Mouse (Mus musculus): ENCODE results near the gene Hoxc10. TPM values are rescaled to one million over a fixed set of nuclear protein-coding genes. Genes with fewer than 3 reads are reported as not detected.
A peak's percentile ranks its signal among the peaks of the same experiment; 100 is the strongest.

Hoxc10 gene
- polyA plus RNA-seq, 1 experiment from 2014 or later, result not detected

DNA sequence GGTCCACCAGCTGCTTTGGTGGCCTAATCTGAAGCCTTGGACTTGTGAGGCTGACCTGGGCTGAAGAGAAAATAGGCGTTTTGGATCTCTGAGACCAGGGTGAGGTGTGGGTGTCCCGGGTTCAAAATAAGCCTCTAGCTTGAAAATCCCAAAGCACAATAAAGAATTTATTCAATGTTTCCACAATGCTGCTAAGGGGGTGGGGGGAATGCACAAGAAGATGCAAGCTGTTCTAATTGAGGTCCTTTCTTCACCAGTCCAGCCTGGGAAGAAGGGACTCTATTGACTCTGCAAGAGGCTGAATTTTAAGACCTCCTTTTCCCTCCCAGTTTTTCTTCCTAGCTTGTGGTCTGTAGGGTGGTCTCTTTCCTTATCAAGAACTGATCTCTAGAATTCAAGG is 15.7 kb upstream of the Hoxc10 start:
- no peak overlapping the region for H3K4me3 ChIP-seq
- 13% methylated on average over 2 of the region's 2 CpGs for WGBS
- no peak overlapping the region for H3K27ac ChIP-seq
- no peaks in the 10 kb centered on the region; the same call in 1 of the 2 replicates for H3K4me1 ChIP-seq (replicated peaks)
- no peaks in the 10 kb centered on the region for H3K36me3 ChIP-seq
- peaks cover 100% of the 10 kb centered on the region for H3K27me3 ChIP-seq (ENCODE audit: insufficient read depth, poor library complexity, severe bottlenecking)
- DNase-seq (ENCODE audit: low spot score), result no peak
- H3K9me3 ChIP-seq, result no peaks in the 10 kb centered on the region

DNA sequence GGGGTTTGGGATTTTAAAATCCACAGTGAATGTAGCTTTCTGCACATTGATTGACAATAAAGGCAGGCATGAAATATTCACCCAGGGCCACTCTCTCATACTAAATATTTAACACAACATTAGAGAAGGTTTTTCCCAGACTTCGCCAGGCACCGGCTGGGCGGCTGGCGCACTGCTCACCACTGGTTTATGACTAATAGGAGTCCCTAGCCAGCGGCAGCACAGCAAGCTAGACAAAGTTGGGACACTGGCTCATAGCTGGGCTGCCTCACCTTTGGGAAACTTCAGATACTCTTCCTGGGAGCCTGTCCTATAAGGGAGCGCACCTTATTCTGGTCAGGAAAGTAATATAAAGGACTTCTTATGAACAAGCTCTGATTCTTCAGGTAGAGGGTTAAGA is 13.0 kb upstream of the Hoxc10 start:
- DNase-seq (ENCODE audit: low spot score), result no peak
- H3K27me3 ChIP-seq (ENCODE audit: insufficient read depth, poor library complexity, severe bottlenecking), result peaks cover 100% of the 10 kb centered on the region
- WGBS, result 3% methylated on average over 6 of the region's 6 CpGs

DNA sequence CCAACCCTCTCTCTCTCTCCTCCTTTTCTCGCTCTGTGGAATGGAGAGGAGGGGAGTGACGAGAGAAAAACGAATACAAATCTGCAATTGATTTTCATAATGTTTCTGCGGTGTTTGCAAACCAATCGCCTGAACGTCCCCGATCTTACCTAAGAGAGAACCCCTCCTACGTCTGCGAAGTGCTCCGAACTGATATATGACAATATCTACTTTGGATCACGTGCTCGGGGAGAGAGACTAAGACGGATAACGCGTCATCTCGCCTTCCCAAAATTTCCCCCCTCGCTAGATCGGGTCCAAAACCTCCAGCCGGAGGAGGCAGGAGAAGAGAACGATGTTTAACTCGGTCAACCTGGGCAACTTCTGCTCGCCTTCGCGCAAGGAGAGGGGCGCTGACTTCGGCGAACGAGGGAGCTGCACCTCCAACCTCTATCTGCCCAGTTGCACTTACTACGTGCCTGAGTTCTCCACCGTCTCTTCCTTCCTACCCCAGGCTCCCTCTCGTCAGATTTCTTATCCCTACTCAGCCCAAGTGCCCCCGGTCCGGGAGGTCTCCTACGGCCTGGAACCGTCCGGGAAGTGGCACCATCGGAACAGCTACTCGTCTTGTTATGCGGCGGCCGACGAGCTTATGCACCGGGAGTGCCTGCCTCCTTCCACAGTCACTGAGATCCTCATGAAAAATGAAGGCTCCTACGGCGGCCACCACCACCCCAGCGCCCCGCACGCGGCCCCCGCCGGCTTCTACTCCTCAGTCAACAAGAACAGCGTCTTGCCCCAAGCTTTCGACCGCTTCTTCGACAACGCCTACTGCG is 12.2 kb upstream of the Hoxc10 start, which contains the start of gene Hoxc11:
Hoxc11 (plus strand) TSS at position 236 of the 815 bp plus-strand sequence.
- Histone ChIP-seq H3K27ac (no peak within 1 kb of the TSS), H3K4me3 (no peak within 1 kb of the TSS), H3K9me3 (no peaks in the 10 kb centered on the region), H3K36me3 (no peaks in the 10 kb centered on the region), H3K4me1 (replicated peaks) (no peaks in the 10 kb centered on the region; the same call in 1 of the 2 replicates), H3K27me3 (ENCODE audit: insufficient read depth, poor library complexity, severe bottlenecking) (peaks cover 100% of the 10 kb centered on the region)
- peak; percentile 61 for DNase-seq (ENCODE audit: low spot score)
- under 1% methylated on average over 57 of the region's 57 CpGs for WGBS

More for the DNA sequence above, 13.0 kb upstream of the Hoxc10 start:
- H3K36me3 ChIP-seq, result no peaks in the 10 kb centered on the region
- H3K27ac ChIP-seq, result no peak overlapping the region
- no peaks in the 10 kb centered on the region; the same call in 1 of the 2 replicates for H3K4me1 ChIP-seq (replicated peaks)
- H3K9me3 ChIP-seq, result no peaks in the 10 kb centered on the region
- no peak overlapping the region for H3K4me3 ChIP-seq

DNA sequence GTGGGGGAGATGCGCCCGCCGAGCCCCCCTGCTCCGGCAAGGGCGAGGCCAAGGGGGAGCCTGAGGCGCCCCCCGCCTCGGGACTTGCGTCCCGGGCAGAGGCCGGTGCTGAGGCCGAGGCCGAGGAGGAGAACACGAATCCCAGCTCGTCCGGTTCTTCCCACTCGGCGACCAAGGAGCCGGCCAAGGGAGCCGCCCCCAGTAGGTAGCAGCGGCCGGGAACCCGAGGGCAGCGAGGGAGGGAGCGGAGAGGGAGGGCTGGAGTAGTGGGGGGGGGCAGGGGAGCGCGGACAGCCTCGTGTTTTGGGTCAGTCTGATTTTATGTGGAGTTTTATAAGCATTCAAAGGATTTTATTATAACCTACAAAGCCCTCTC is 11.6 kb upstream of the Hoxc10 start:
- no peaks in the 10 kb centered on the region for H3K36me3 ChIP-seq
- WGBS, result under 1% methylated on average over 28 of the region's 28 CpGs

DNA sequence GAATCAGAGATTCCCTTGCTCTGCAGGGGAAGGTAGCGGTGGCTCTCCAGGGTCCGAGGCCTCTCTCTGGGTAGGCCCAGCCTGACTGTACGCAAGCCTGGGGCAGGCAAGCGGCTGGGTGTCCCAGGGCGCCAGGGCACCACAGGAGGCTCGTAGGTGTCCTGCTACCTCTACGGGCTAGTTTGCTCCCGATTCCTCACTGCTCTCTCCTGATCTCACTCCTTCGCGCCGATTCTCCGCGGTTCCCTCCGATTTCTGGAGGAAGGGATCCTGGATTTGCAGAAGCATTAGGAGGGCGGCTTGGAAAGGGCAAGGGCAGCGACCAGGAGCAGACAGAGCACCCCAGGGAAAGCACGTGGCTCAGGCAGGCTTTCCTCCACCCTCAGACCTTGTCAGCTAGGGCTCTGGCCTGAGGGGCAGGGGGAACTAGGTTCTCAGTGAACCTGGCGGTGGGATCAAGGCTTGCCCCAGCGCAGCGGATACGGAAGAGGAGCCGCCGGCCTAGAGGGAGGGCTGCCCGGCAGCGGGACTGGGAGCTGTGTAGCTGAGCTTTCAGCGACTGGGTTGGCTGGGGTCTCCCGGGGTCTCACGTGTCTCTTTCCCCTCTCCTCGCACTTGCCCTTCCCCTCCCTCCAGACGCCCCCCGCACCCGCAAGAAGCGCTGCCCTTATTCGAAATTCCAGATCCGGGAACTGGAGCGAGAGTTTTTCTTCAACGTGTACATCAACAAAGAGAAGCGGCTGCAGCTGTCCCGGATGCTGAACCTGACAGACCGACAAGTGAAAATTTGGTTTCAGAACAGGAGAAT is 10.6 kb upstream of the Hoxc10 start:
- H3K36me3 ChIP-seq, result no peaks in the 10 kb centered on the region
- peaks cover 100% of the 10 kb centered on the region for H3K27me3 ChIP-seq (ENCODE audit: insufficient read depth, poor library complexity, severe bottlenecking)
- under 1% methylated on average over 40 of the region's 40 CpGs for WGBS
- no peak overlapping the region for H3K4me3 ChIP-seq
- no peak overlapping the region for H3K27ac ChIP-seq
- no peaks in the 10 kb centered on the region; the same call in 1 of the 2 replicates for H3K4me1 ChIP-seq (replicated peaks)
- H3K9me3 ChIP-seq, result no peaks in the 10 kb centered on the region
- peak; percentile 75 for DNase-seq (ENCODE audit: low spot score)

More for the DNA sequence above, 11.6 kb upstream of the Hoxc10 start:
- no peak overlapping the region for H3K4me3 ChIP-seq
- no peaks in the 10 kb centered on the region for H3K9me3 ChIP-seq
- H3K27ac ChIP-seq, result no peak overlapping the region
- peaks cover 100% of the 10 kb centered on the region for H3K27me3 ChIP-seq (ENCODE audit: insufficient read depth, poor library complexity, severe bottlenecking)
- DNase-seq (ENCODE audit: low spot score), result no peak
- H3K4me1 ChIP-seq (replicated peaks), result no peaks in the 10 kb centered on the region; the same call in 1 of the 2 replicates

DNA sequence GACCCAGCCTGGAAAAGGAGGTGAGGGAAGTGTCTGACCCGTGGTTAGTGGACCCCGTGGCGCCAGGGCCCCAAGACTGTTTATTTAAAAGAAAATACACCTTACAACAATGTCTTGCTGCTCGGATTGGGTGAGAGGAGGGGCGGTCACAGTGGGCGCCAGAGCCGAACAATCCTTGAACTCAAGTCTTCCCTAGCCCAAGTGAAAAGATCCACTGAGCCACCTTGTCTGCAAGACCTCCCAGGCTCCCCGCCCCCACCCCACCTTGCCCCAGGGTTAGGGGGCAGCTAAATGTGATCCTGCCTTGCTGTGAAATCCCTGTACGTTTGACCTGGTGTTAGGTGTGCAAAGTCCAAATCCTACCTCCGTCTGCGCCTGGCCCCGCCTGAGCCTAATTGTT is 9.7 kb upstream of the Hoxc10 start:
- Histone ChIP-seq H3K27me3 (ENCODE audit: insufficient read depth, poor library complexity, severe bottlenecking) (peaks cover 100% of the 10 kb centered on the region), H3K36me3 (no peaks in the 10 kb centered on the region), H3K4me1 (replicated peaks) (no peaks in the 10 kb centered on the region; the same call in 1 of the 2 replicates), H3K27ac (no peak overlapping the region), H3K4me3 (no peak overlapping the region), H3K9me3 (no peaks in the 10 kb centered on the region)
- no peak for DNase-seq (ENCODE audit: low spot score)
- WGBS, result under 1% methylated on average over 12 of the region's 12 CpGs

DNA sequence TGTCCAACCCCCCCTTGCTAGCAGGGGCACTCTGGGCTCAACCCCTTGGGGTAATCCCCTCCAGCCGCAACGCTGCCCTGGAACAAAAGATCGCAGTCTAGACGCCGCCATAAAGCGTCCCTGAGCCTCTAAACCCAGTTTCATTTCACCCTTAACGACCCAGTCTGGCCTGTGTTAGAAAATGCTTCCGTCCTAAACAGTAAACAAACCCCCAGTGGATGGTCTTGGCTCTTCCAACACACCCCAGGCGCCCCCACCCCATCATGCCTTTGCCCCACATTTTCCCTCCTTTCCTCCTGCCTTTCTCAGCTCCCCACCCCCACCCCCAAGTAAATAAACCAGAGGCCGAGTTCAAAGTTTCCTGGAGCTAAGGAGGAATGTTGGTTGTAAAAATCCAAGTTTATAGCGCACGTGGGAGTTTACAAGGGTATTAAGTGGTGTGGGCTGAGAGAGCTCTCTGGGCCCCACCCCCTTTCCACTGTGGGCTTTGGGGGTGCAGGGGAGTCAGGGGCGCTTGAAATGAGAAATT is 6.9 kb upstream of the Hoxc10 start:
- no peak for DNase-seq (ENCODE audit: low spot score)
- WGBS, result under 1% methylated on average over 13 of the region's 13 CpGs
- no peak overlapping the region for H3K4me3 ChIP-seq
- H3K9me3 ChIP-seq, result no peaks in the 10 kb centered on the region
- H3K27ac ChIP-seq, result no peak overlapping the region
- peaks cover 100% of the 10 kb centered on the region for H3K27me3 ChIP-seq (ENCODE audit: insufficient read depth, poor library complexity, severe bottlenecking)
- no peaks in the 10 kb centered on the region; the same call in 1 of the 2 replicates for H3K4me1 ChIP-seq (replicated peaks)
- no peaks in the 10 kb centered on the region for H3K36me3 ChIP-seq

DNA sequence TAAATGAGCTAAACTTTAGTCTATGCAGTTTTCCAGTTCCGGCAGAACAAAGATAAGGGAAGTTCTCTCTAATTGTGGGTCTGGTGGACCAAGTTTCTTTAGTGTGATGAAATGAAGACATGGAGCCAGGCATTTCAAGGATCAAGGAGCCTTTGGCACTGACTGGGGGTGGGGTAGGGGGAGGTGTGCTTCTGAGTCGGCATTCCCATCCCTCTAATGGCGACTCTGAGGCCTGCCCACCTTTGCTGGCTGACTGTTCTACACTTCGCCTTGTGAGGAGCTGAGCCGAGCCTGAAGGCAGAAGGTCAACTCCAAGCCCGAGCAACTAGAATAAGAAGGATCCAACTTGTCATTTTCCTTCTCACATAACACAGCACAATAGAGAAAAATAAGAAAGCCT is 4.9 kb upstream of the Hoxc10 start:
- 6% methylated on average over 6 of the region's 6 CpGs for WGBS
- Histone ChIP-seq H3K4me3 (no peak overlapping the region), H3K27ac (no peak overlapping the region)

DNA sequence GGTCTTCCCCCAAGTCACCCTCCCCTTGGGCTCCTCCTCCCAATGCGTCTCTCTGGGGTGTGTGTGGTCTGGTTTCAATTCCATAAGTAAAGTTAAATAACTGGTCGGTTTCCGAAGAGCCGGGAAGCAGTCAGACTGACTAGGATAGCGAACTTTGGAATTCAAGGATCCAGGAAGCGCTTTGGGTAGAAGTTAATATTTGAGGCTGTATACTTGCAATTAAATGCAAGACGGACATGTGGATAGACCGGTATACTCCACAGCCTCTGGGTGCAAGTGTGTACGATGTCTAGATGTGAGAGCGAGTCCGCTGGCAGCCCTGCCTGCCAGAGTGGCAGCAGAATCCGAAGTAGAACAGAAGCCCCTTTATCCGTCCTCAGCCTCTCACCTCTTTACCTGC is 4.1 kb upstream of the Hoxc10 start:
- Histone ChIP-seq H3K4me1 (replicated peaks) (no peaks in the 10 kb centered on the region; the same call in 1 of the 2 replicates), H3K27ac (no peak overlapping the region), H3K36me3 (no peaks in the 10 kb centered on the region), H3K4me3 (no peak overlapping the region), H3K27me3 (ENCODE audit: insufficient read depth, poor library complexity, severe bottlenecking) (peaks cover 100% of the 10 kb centered on the region), H3K9me3 (no peaks in the 10 kb centered on the region)
- peak; percentile 53 for DNase-seq (ENCODE audit: low spot score)
- 2% methylated on average over 13 of the region's 13 CpGs for WGBS

More for the DNA sequence above, 4.9 kb upstream of the Hoxc10 start:
- Histone ChIP-seq H3K27me3 (ENCODE audit: insufficient read depth, poor library complexity, severe bottlenecking) (peaks cover 100% of the 10 kb centered on the region), H3K4me1 (replicated peaks) (no peaks in the 10 kb centered on the region; the same call in 1 of the 2 replicates), H3K36me3 (no peaks in the 10 kb centered on the region), H3K9me3 (no peaks in the 10 kb centered on the region)
- DNase-seq (ENCODE audit: low spot score), result no peak

DNA sequence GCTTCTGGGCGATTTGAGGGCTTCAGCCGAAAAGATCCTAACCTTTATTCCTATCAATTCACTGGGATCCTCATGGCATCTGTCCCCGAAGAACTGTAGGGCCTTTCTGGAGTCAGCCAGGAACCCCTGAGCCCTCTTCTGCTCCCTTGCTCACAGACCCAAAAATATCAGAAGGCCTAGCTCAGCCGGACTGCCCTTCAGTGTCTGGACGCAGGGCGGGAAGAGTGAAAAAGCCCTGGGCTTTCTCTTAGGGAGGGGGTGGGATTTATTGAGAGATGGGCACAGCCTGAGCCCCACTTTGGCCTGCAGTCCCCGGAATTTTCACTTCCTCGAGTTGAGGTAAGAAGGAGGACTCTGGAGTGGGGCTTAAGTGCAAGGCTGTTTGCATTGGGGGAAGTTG is 3.3 kb upstream of the Hoxc10 start:
- Histone ChIP-seq H3K27ac (no peak overlapping the region), H3K4me1 (replicated peaks) (no peaks in the 10 kb centered on the region; the same call in 1 of the 2 replicates), H3K4me3 (no peak overlapping the region), H3K9me3 (no peaks in the 10 kb centered on the region), H3K27me3 (ENCODE audit: insufficient read depth, poor library complexity, severe bottlenecking) (peaks cover 100% of the 10 kb centered on the region), H3K36me3 (no peaks in the 10 kb centered on the region)
- 2% methylated on average over 8 of the region's 8 CpGs for WGBS
- no peak for DNase-seq (ENCODE audit: low spot score)

DNA sequence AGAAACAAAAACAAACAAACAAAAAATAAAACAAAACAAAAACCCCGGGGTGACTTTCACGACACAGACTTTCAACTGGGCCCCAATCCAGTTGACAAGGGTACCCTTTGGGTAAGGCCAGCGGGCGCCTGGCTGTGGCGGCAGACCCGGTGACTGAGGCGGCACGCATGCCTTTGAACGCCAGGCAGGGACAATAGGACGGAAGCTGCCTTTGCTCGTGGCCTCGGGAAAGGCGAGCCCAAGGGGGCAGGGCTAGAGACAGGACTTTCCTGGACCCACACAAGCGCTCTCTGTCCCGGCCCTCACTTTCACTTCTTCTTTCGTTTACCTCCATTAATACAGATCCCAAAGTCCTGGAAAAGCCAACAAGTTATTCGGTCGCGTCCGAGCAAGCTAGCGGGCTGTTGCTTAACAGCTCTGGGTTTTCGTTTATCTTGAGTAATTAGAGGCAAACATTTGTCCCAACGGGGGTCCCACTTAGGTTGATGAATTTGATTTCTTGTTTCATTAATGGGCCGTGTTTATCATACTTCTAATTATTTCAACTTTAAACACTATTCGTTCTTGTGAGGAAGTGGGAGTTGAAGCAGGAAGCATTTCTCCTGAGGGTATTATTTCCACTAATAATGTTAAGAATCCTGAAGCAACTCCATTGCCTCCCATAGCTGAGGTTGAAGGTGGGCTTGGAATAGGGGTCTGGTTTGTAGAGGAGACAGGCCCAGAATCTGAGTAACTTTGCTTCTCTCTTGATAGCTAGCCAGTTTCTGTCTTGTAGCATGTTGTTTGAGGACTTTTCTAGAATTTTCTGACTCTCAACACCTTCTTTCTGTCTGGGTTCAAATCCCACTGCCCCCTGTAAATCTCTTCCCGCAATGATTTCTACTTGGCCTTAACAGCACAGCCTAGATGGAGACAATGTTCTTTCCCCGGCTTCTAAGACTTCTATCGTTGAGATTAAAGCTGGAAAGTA is 2.6 kb upstream of the Hoxc10 start:
- WGBS, result 1% methylated on average over 28 of the region's 28 CpGs
- DNase-seq (ENCODE audit: low spot score), result peak; percentile 75
- Histone ChIP-seq H3K36me3 (no peaks in the 10 kb centered on the region), H3K9me3 (no peaks in the 10 kb centered on the region), H3K4me1 (replicated peaks) (no peaks in the 10 kb centered on the region; the same call in 1 of the 2 replicates), H3K27me3 (ENCODE audit: insufficient read depth, poor library complexity, severe bottlenecking) (peaks cover 100% of the 10 kb centered on the region), H3K27ac (no peak overlapping the region), H3K4me3 (no peak overlapping the region)
